Mouse (Mus musculus) erythroid progenitor cell, adult 5-6 weeks (primary cell): Measurements from ENCODE around the gene Olfr132. TPM values are rescaled to one million over a fixed set of nuclear protein-coding genes. Genes with fewer than 3 reads are reported as not detected.
"Not testable (repeated sequence)": the region's sequence is repeated elsewhere in the genome, so short reads cannot be mapped to it uniquely, and the experiment has no call there.

Experiments
- ATAC-seq: replicated peaks from 2 replicates; pipeline ENCODE4 v1.8.0; 2016; ENCODE audit warnings: moderate number of reproducible peaks, mild to moderate bottlenecking, moderate TSS enrichment, inconsistent platforms; ENCODE audit not compliant: poor library complexity, low FRiP score, severe bottlenecking
- total RNA-seq, 2 experiments: library from RNA; stranded (forward) in 1 of 2; stranded (reverse) in 1 of 2; fragments of 150-400 nt in 1 of 2; fragments of 186-747, 209-891 nt in 1 of 2; gene quantifications; 2 replicates each; pipeline versions ENCODE4 v1.2.3 to v1.2.4; 2015 to 2017; ENCODE audit warnings: low replicate concordance in 2 of 2

The Olfr132 gene
- total RNA-seq (2015; ENCODE audit: low replicate concordance) (not detected in 2 replicates), total RNA-seq (2017; ENCODE audit: low replicate concordance) (not detected in 2 replicates)

- ATAC-seq, result no peak
Measured at GRCm38 (mm10) chr17:38134426-38134825, at the start of gene Olfr132. TSS of gene Olfr132 (minus strand) at chr17:38134526.

GRCm38 (mm10) chr17:38171088-38171487 is 36.8 kb upstream of the Olfr132 start, which contains the start of gene Olfr134:
TSS of gene Olfr134 (plus strand) at chr17:38171388.
- ATAC-seq, result no peak

GRCm38 (mm10) chr17:38144981-38145380 is 10.7 kb upstream of the Olfr132 start, which contains the start of gene Olfr133:
TSS of gene Olfr133 (plus strand) at chr17:38145281.
- no peak for ATAC-seq

GRCm38 (mm10) chr17:38125371-38125770 is 9.0 kb downstream of the Olfr132 start:
- not testable (repeated sequence) for ATAC-seq

- ATAC-seq, result not testable (repeated sequence)
Measured at GRCm38 (mm10) chr17:38124199-38124598, 10.1 kb downstream of the Olfr132 start.

DNA sequence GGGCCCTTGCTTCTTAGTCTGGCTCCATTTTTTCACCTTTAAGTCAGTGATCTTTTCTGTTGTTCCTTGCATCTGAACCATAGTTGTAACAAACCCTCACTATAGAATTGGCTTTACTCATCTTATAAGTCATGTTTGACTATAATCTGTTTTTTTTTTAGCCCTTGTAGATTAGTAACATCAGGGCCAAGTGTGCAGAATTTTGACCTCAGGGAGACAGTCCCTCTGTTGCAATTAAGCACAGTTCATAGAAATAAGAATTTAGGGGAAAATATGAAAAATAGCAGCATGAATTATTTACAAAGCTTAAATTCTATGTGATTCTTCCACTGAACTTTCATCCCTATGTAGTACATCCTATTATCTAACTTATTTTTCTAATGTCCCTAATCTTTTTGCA is 45.7 kb downstream of the Olfr132 start, which contains the start of gene Olfr131:
Olfr131 (minus strand) TSS at position 101 of the 400 bp plus-strand sequence.
- ATAC-seq, result no peak

- ATAC-seq, result no peak
Measured at GRCm38 (mm10) chr17:38082364-38082763, 52.0 kb downstream of the Olfr132 start.

Other genes starting within 250 kb of the Olfr132 start
- not detected in 2 replicates for gene Olfr127, start 234.1 kb downstream of the Olfr132 start, total RNA-seq (2015; ENCODE audit: low replicate concordance)
- not detected in 2 replicates for gene Olfr127, start 234.1 kb downstream of the Olfr132 start, total RNA-seq (2017; ENCODE audit: low replicate concordance)
- not detected in 2 replicates for gene Olfr128, start 214.0 kb downstream of the Olfr132 start, total RNA-seq (2015; ENCODE audit: low replicate concordance)
- not detected in 2 replicates for gene Olfr128, start 214.0 kb downstream of the Olfr132 start, total RNA-seq (2017; ENCODE audit: low replicate concordance)
- gene Olfr761, start 181.4 kb downstream of the Olfr132 start, total RNA-seq (2015; ENCODE audit: low replicate concordance), result not detected in 2 replicates
- not detected in 2 replicates for gene Olfr761, start 181.4 kb downstream of the Olfr132 start, total RNA-seq (2017; ENCODE audit: low replicate concordance)
- gene Olfr129, start 74.4 kb downstream of the Olfr132 start, total RNA-seq (2015; ENCODE audit: low replicate concordance), result not detected in 2 replicates
- not detected in 2 replicates for gene Olfr129, start 74.4 kb downstream of the Olfr132 start, total RNA-seq (2017; ENCODE audit: low replicate concordance)
- gene Olfr130, start 70.6 kb downstream of the Olfr132 start, total RNA-seq (2015; ENCODE audit: low replicate concordance), result not detected in 2 replicates
- gene Olfr130, start 70.6 kb downstream of the Olfr132 start, total RNA-seq (2017; ENCODE audit: low replicate concordance), result not detected in 2 replicates
- gene Olfr131, start 45.8 kb downstream of the Olfr132 start, total RNA-seq (2015; ENCODE audit: low replicate concordance), result not detected in 2 replicates
- gene Olfr131, start 45.8 kb downstream of the Olfr132 start, total RNA-seq (2017; ENCODE audit: low replicate concordance), result not detected in 2 replicates
- gene Olfr133, start 10.8 kb upstream of the Olfr132 start, total RNA-seq (2015; ENCODE audit: low replicate concordance), result not detected in 2 replicates
- not detected in 2 replicates for gene Olfr133, start 10.8 kb upstream of the Olfr132 start, total RNA-seq (2017; ENCODE audit: low replicate concordance)
- gene Olfr134, start 36.9 kb upstream of the Olfr132 start, total RNA-seq (2015; ENCODE audit: low replicate concordance), result not detected in 2 replicates
- gene Olfr134, start 36.9 kb upstream of the Olfr132 start, total RNA-seq (2017; ENCODE audit: low replicate concordance), result not detected in 2 replicates
- gene Olfr135, start 69.8 kb upstream of the Olfr132 start, total RNA-seq (2015; ENCODE audit: low replicate concordance), result not detected in 2 replicates
- gene Olfr135, start 69.8 kb upstream of the Olfr132 start, total RNA-seq (2017; ENCODE audit: low replicate concordance), result not detected in 2 replicates
- gene Olfr138, start 126.5 kb upstream of the Olfr132 start, total RNA-seq (2015; ENCODE audit: low replicate concordance), result not detected in 2 replicates
- gene Olfr138, start 126.5 kb upstream of the Olfr132 start, total RNA-seq (2017; ENCODE audit: low replicate concordance), result not detected in 2 replicates
- not detected in 2 replicates for gene Olfr137, start 173.0 kb upstream of the Olfr132 start, total RNA-seq (2015; ENCODE audit: low replicate concordance)
- gene Olfr137, start 173.0 kb upstream of the Olfr132 start, total RNA-seq (2017; ENCODE audit: low replicate concordance), result not detected in 2 replicates
- not detected in 2 replicates for gene Olfr136, start 195.3 kb upstream of the Olfr132 start, total RNA-seq (2015; ENCODE audit: low replicate concordance)
- not detected in 2 replicates for gene Olfr136, start 195.3 kb upstream of the Olfr132 start, total RNA-seq (2017; ENCODE audit: low replicate concordance)